Mouse (Mus musculus) embryonic fibroblast, embryonic 13.5 days (primary cell): Measurements from ENCODE around the gene Acap2.

Source experiments
- CTCF ChIP-seq: IDR thresholded peaks from 2 replicates; pipeline ENCODE4 v1.5.1; 2011; ENCODE audit warnings: mild to moderate bottlenecking, control low read depth, low read length, moderate library complexity, borderline replicate concordance; ENCODE audit not compliant: insufficient read depth
- POLR2A ChIP-seq: IDR thresholded peaks from 2 replicates; pipeline ENCODE4 v1.6.1; 2011; ENCODE audit warnings: low read depth, mild to moderate bottlenecking, control low read depth, low read length, moderate library complexity

GRCm38 (mm10) chr16:31213463-31213862, 12.4 kb upstream of the Acap2 start:
- TF ChIP-seq POLR2A (no peak), CTCF (no peak)
